Mouse (Mus musculus) embryonic facial prominence, embryonic 11.5 days (tissue): Measurements from ENCODE around the gene Tmem107. TPM values are rescaled to one million over a fixed set of nuclear protein-coding genes. Genes with fewer than 3 reads are reported as not detected.

Experiments
- ATAC-seq: fragments of 200-750 bp; cut with Nextera tagmentation; replicated peaks from 2 replicates; pipeline ENCODE4 v1.8.0; 2017; ENCODE audit warnings: low read depth; ENCODE audit not compliant: insufficient number of reproducible peaks, low FRiP score, low TSS enrichment
- DNase-seq: peaks from one replicate; pipeline ENCODE4 v3.0.0-alpha.2; 2015; ENCODE audit warnings: low spot score
- H3K27ac ChIP-seq: fragments of 300-500 bp; sonication (generic); replicated peaks from 2 replicates; pipeline ENCODE4 v1.5.1; 2014; ENCODE audit warnings: mild to moderate bottlenecking, low read depth, low read length, control low read depth
- H3K27me3 ChIP-seq: fragments of 300-500 bp; sonication (generic); 2 replicates; pipeline ENCODE4 v1.6.1; 2014; ENCODE audit warnings: mild to moderate bottlenecking, low read length, moderate library complexity, mixed read lengths; ENCODE audit not compliant: control insufficient read depth, insufficient read depth
- H3K36me3 ChIP-seq: fragments of 300-500 bp; sonication (generic); replicated peaks from 2 replicates; pipeline ENCODE4 v1.6.1; 2014; ENCODE audit warnings: low read depth, mild to moderate bottlenecking, low read length, moderate library complexity, mixed read lengths; ENCODE audit not compliant: control insufficient read depth, insufficient read depth
- H3K4me1 ChIP-seq: fragments of 300-500 bp; sonication (generic); 2 replicates; pipeline ENCODE4 v1.6.1; 2014; ENCODE audit warnings: low read length, mixed read lengths; ENCODE audit not compliant: control insufficient read depth, insufficient read depth
- H3K4me2 ChIP-seq: fragments of 300-500 bp; sonication (generic); 2 replicates; pipeline ENCODE4 v1.6.1; 2014; ENCODE audit warnings: low read depth, mild to moderate bottlenecking, control low read depth, low read length, moderate library complexity
- H3K4me3 ChIP-seq: fragments of 300-500 bp; sonication (generic); 2 replicates; pipeline ENCODE4 v1.5.1; 2014; ENCODE audit warnings: low read depth, low read length, control low read depth
- H3K9ac ChIP-seq: fragments of 300-500 bp; sonication (generic); replicated peaks from 2 replicates; pipeline ENCODE4 v1.6.1; 2014; ENCODE audit warnings: mild to moderate bottlenecking, control low read depth, low read length
- H3K9me3 ChIP-seq: fragments of 300-500 bp; sonication (generic); replicated peaks from 2 replicates; pipeline ENCODE4 v1.6.1; 2016; ENCODE audit warnings: mild to moderate bottlenecking, low read length, inconsistent platforms, mixed read lengths; ENCODE audit not compliant: control insufficient read depth
- WGBS: fragments of 180-500 bp; shearing (Covaris S2); extraction: QIAGEN DNeasy Blood & Tissue Kit; methylation state at CpG from one replicate; pipeline ENCODE4 v1.1.7; 2014; 5-methylcytosine and 5-hydroxymethylcytosine counted together
- polyA plus RNA-seq: library from polyadenylated mRNA; unstranded; fragments of >200 nt; fragmentation: Nextera tagmentation; extraction: Ambion mirVana; gene quantifications from 2 replicates; pipeline ENCODE4 v1.2.1, GENCODE M21; 2014

Tmem107 gene
- polyA plus RNA-seq, 1 experiment from 2014 or later: 40.4 TPM

- Histone ChIP-seq H3K36me3 (no peaks in the 10 kb centered on the region), H3K27ac (no peak within 1 kb of the TSS), H3K4me1 (peaks cover 14% of the 10 kb centered on the region), H3K27me3 (no peaks in the 10 kb centered on the region), H3K9ac (peak within 1 kb of the TSS; percentile 62), H3K9me3 (no peaks in the 10 kb centered on the region), H3K4me3 (peak within 1 kb of the TSS; percentile 50), H3K4me2 (peak within 1 kb of the TSS; percentile 91)
- DNase-seq: peak; percentile 99
- WGBS: under 1% methylated on average over 37 of the region's 37 CpGs
- peak; percentile 93 for ATAC-seq
These were observed 24.3 kb downstream of the Tmem107 start, which contains the start of gene Per1 for GRCm38 (mm10) chr11:69094697-69095429. Per1 (plus strand) TSS chr11:69095217.

GRCm38 (mm10) chr11:69095511-69096231 lies 25.1 kb downstream of the Tmem107 start:
- ATAC-seq (no peak), DNase-seq (no peak)
- Histone ChIP-seq H3K9ac (peak overlapping the region; percentile 62), H3K9me3 (no peaks in the 10 kb centered on the region), H3K27ac (no peak overlapping the region), H3K27me3 (no peaks in the 10 kb centered on the region), H3K36me3 (no peaks in the 10 kb centered on the region), H3K4me2 (peak overlapping the region; percentile 91), H3K4me1 (peaks cover 19% of the 10 kb centered on the region), H3K4me3 (peak overlapping the region; percentile 50)
- 2% methylated on average over 27 of the region's 27 CpGs for WGBS

GRCm38 (mm10) chr11:69096360-69096986 lies 25.9 kb downstream of the Tmem107 start:
- Histone ChIP-seq H3K27ac (no peak overlapping the region), H3K4me1 (peaks cover 19% of the 10 kb centered on the region), H3K4me3 (peak overlapping the region; percentile 50), H3K27me3 (no peaks in the 10 kb centered on the region), H3K36me3 (no peaks in the 10 kb centered on the region), H3K9me3 (no peaks in the 10 kb centered on the region), H3K9ac (peak overlapping the region; percentile 62), H3K4me2 (peak overlapping the region; percentile 91)
- ATAC-seq (no peak), DNase-seq (no peak)
- 16% methylated on average over 9 of the region's 9 CpGs for WGBS

DNA sequence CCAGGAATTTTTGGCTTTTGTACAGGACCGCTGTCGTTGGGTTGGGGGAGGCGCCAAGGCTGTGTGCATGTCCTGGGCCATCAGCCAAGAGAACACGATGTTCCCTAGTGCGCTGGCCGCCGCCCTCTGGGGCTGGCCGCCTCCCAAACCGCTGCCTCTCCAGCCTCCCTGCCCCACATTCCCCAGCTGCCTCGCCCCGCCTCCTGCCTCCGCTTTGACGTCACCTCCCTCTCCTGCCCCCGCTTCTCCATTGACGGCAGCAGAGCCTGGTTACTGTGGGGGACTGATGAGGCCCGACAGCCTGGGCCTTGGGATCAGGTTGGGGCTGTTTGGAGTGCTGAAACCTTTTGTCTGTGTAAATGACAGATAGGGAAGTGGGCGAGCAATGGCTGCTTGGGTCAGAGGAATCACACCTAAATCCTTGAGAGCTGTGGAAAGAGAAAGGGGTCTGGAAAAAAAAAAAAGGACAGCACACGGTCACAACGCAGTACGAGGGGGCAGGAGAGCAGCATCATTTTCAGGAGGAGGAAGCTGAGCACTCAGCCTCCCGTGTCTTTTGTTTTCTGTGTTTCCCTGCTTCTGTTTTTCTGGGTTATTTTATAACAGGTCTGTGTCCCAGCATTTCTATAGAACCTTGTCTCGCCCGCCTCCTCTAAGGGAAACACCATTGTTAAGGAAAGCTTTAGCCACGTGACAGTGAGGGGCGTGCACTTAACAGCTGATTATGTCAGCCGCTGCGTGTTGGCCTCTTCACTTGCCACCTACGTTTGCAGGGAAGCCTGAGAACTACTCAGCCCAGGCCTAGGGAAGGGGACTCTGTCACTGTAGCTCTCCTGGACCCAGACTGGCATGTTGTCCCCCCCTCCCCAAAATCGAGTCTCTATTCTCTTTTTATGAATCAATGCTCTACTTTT lies 26.6 kb downstream of the Tmem107 start:
- H3K4me1 ChIP-seq: peaks cover 19% of the 10 kb centered on the region
- 2% methylated on average over 29 of the region's 29 CpGs for WGBS
- peak overlapping the region; percentile 91 for H3K4me2 ChIP-seq
- H3K27ac ChIP-seq: no peak overlapping the region; the same call in 1 of the 2 replicates
- no peak for ATAC-seq
- DNase-seq: peak; percentile 83
- H3K36me3 ChIP-seq: no peaks in the 10 kb centered on the region
- H3K4me3 ChIP-seq: peak overlapping the region; percentile 27
- peak overlapping the region; percentile 4 for H3K9ac ChIP-seq
- no peaks in the 10 kb centered on the region for H3K27me3 ChIP-seq
- no peaks in the 10 kb centered on the region for H3K9me3 ChIP-seq

GRCm38 (mm10) chr11:69098039-69098761 lies 27.6 kb downstream of the Tmem107 start:
- DNase-seq: no peak
- H3K36me3 ChIP-seq: peaks cover 3% of the 10 kb centered on the region
- WGBS: 19% methylated on average over 8 of the region's 8 CpGs
- H3K9ac ChIP-seq: no peak overlapping the region
- H3K9me3 ChIP-seq: no peaks in the 10 kb centered on the region
- peak overlapping the region; percentile 73 for H3K4me2 ChIP-seq
- peaks cover 19% of the 10 kb centered on the region for H3K4me1 ChIP-seq
- H3K27me3 ChIP-seq: no peaks in the 10 kb centered on the region
- H3K4me3 ChIP-seq: peak overlapping the region; percentile 47
- H3K27ac ChIP-seq: 0 out of 2 replicates have a peak overlapping the region, but pooled peaks have one; percentile 8
- no peak for ATAC-seq

- Histone ChIP-seq H3K4me2 (peak overlapping the region; percentile 73), H3K36me3 (peaks cover 3% of the 10 kb centered on the region), H3K27ac (no peak overlapping the region), H3K4me3 (peak overlapping the region; percentile 47), H3K27me3 (no peaks in the 10 kb centered on the region), H3K9me3 (no peaks in the 10 kb centered on the region), H3K9ac (peak overlapping the region; percentile 39), H3K4me1 (peaks cover 19% of the 10 kb centered on the region)
- peak; percentile 95 for DNase-seq
- peak; percentile 15; the same call in 1 of the 2 replicates for ATAC-seq
- 0% methylated on average over 19 of the region's 19 CpGs for WGBS
These were observed 28.1 kb downstream of the Tmem107 start for GRCm38 (mm10) chr11:69098762-69099091.
